Mouse (Mus musculus) small intestine, adult 2 months (tissue): ENCODE data around the gene Stx1b.

Experiments used
- CTCF ChIP-seq: fragments of 200-500 bp; IDR thresholded peaks from 2 replicates; pipeline ENCODE4 v1.5.1; 2012; ENCODE audit warnings: low read depth, mild to moderate bottlenecking, control low read depth, inconsistent platforms, low read length, moderate library complexity, mixed read lengths; ENCODE audit not compliant: insufficient replicate concordance, insufficient read length; ENCODE audit errors: extremely low read depth
- POLR2A ChIP-seq: fragments of 200-500 bp; IDR thresholded peaks from 2 replicates; pipeline ENCODE4 v1.6.1; 2012; ENCODE audit warnings: low read depth, mild to moderate bottlenecking, control low read depth, inconsistent platforms, low read length, moderate library complexity

GRCm38 (mm10) chr7:127778350-127778749 lies 46.0 kb downstream of the Stx1b start:
- TF ChIP-seq CTCF = no peak
- no peak for TF ChIP-seq POLR2A
